Mouse (Mus musculus) embryonic facial prominence, embryonic 14.5 days (tissue): ENCODE data around the gene Cwc22. TPM values are rescaled to one million over a fixed set of nuclear protein-coding genes. Genes with fewer than 3 reads are reported as not detected.

Experiments used
- ATAC-seq: fragments of 200-750 bp; cut with Nextera tagmentation; 2 replicates; pipeline ENCODE4 v1.8.0; 2017; ENCODE audit warnings: low read depth, moderate number of reproducible peaks, moderate TSS enrichment
- DNase-seq: peaks from one replicate; pipeline ENCODE4 v3.0.0-alpha.2; 2015; ENCODE audit warnings: low spot score
- H3K27ac ChIP-seq: fragments of 300-500 bp; sonication (generic); replicated peaks from 2 replicates; pipeline ENCODE4 v1.5.1; 2014; ENCODE audit warnings: low read depth, mild to moderate bottlenecking, low read length, moderate library complexity
- H3K27me3 ChIP-seq: fragments of 300-500 bp; sonication (generic); replicated peaks from 2 replicates; pipeline ENCODE4 v1.6.1; 2014; ENCODE audit warnings: low read length; ENCODE audit not compliant: control insufficient read depth, insufficient read depth
- H3K36me3 ChIP-seq: fragments of 300-500 bp; sonication (generic); 2 replicates; pipeline ENCODE4 v1.6.1; 2014; ENCODE audit warnings: low read length, mixed read lengths; ENCODE audit not compliant: control insufficient read depth, insufficient read depth
- H3K4me1 ChIP-seq: fragments of 300-500 bp; sonication (generic); 2 replicates; pipeline ENCODE4 v1.6.1; 2014; ENCODE audit warnings: antibody characterized with exemption, low read length; ENCODE audit not compliant: control insufficient read depth, insufficient read depth
- H3K4me2 ChIP-seq: fragments of 300-500 bp; sonication (generic); 2 replicates; pipeline ENCODE4 v1.6.1; 2014; ENCODE audit warnings: low read depth, mild to moderate bottlenecking, low read length, moderate library complexity, mixed read lengths
- H3K4me3 ChIP-seq: fragments of 300-500 bp; sonication (generic); 2 replicates; pipeline ENCODE4 v1.5.1; 2014; ENCODE audit warnings: low read depth, mild to moderate bottlenecking, low read length
- H3K9ac ChIP-seq: fragments of 300-500 bp; sonication (generic); 2 replicates; pipeline ENCODE4 v1.6.1; 2014; ENCODE audit warnings: low read depth, mild to moderate bottlenecking, low read length, moderate library complexity, mixed read lengths
- H3K9me3 ChIP-seq: fragments of 300-500 bp; sonication (generic); 2 replicates; pipeline ENCODE4 v1.6.1; 2016; ENCODE audit warnings: low read length; ENCODE audit not compliant: control insufficient read depth
- WGBS: fragments of 180-500 bp; shearing (Covaris S2); extraction: QIAGEN DNeasy Blood & Tissue Kit; methylation state at CpG from one replicate; pipeline ENCODE4 v1.1.7; 2014; 5-methylcytosine and 5-hydroxymethylcytosine counted together
- polyA plus RNA-seq: library from polyadenylated mRNA; unstranded; fragments of >200 nt; fragmentation: Nextera tagmentation; extraction: Ambion mirVana; gene quantifications from 2 replicates; pipeline ENCODE4 v1.2.1, GENCODE M21; 2014

Cwc22 gene
- polyA plus RNA-seq, 1 experiment from 2014 or later: 26.6 TPM

DNA sequence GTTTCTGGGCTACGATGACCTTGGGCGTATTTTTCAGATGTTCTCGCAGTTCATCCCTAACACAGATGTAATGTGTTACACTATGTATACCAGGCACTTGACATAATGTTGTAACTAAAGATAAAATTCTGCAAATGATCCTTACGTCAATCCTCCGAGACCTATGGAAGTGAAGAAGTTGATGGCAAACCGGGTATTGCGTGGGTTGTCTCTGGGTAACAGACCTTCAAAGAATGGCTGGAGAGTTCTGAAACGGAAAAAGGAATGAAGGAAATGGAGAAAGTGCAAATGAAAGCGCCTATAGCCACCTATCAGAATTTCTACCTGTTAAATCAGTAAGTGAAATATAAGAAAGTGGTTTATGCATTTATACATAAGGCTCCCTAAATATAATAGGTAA, 42.2 kb downstream of the Cwc22 start:
- no peak for DNase-seq
- H3K27ac ChIP-seq: no peak overlapping the region
- H3K9ac ChIP-seq: no peak overlapping the region
- no peak overlapping the region for H3K4me3 ChIP-seq
- H3K4me1 ChIP-seq: no peaks in the 10 kb centered on the region
- 95% methylated on average over 9 of the region's 9 CpGs for WGBS
- H3K9me3 ChIP-seq: no peaks in the 10 kb centered on the region
- H3K36me3 ChIP-seq: peaks cover 74% of the 10 kb centered on the region
- no peak for ATAC-seq
- H3K27me3 ChIP-seq: no peaks in the 10 kb centered on the region
- H3K4me2 ChIP-seq: no peak overlapping the region

DNA sequence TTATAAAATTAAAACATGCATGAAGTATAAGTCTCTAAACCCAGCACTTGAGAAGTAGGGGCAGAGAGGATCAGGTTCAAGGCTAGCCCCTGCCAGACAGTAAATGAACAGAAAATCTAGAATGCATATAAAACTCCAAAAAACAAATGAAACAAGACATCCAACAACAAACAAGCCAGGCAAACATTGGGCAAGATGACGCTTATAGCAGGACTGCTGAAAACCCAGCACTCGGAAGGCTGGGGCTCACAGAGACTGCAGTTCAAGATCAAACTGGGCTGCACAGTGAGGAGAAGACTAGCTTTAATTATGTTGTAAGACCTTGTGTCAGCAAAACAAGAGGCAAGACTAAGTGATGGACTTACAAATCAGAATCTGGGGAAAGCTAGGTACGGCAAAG, 43.1 kb downstream of the Cwc22 start:
- no peak overlapping the region for H3K9ac ChIP-seq
- no peak overlapping the region for H3K4me2 ChIP-seq
- DNase-seq (no peak), ATAC-seq (no peak)
- no peaks in the 10 kb centered on the region for H3K27me3 ChIP-seq
- no peak overlapping the region for H3K27ac ChIP-seq
- H3K4me3 ChIP-seq: no peak overlapping the region
- WGBS: 97% methylated on average over 3 of the region's 3 CpGs
- no peaks in the 10 kb centered on the region for H3K4me1 ChIP-seq
- H3K9me3 ChIP-seq: no peaks in the 10 kb centered on the region
- peaks cover 83% of the 10 kb centered on the region for H3K36me3 ChIP-seq

- 90% methylated on average over 5 of the region's 5 CpGs for WGBS
- Histone ChIP-seq H3K27ac (no peak overlapping the region), H3K4me1 (no peaks in the 10 kb centered on the region), H3K4me3 (no peak overlapping the region), H3K4me2 (no peak overlapping the region), H3K36me3 (peaks cover 84% of the 10 kb centered on the region), H3K9me3 (no peaks in the 10 kb centered on the region), H3K9ac (no peak overlapping the region), H3K27me3 (no peaks in the 10 kb centered on the region)
- DNase-seq: no peak
- ATAC-seq: no peak
These were observed 44.9 kb downstream of the Cwc22 start for GRCm38 (mm10) chr2:77901269-77901668.

- Histone ChIP-seq H3K27me3 (no peaks in the 10 kb centered on the region), H3K27ac (no peak overlapping the region), H3K9me3 (no peaks in the 10 kb centered on the region), H3K4me1 (no peaks in the 10 kb centered on the region), H3K36me3 (peaks cover 85% of the 10 kb centered on the region), H3K4me2 (no peak overlapping the region), H3K9ac (no peak overlapping the region), H3K4me3 (no peak overlapping the region)
- ATAC-seq (no peak), DNase-seq (no peak)
- 96% methylated on average over 5 of the region's 5 CpGs for WGBS
These were observed 45.4 kb downstream of the Cwc22 start for GRCm38 (mm10) chr2:77900741-77901140.

GRCm38 (mm10) chr2:77900111-77900510, 46.1 kb downstream of the Cwc22 start:
- no peaks in the 10 kb centered on the region for H3K27me3 ChIP-seq

DNA sequence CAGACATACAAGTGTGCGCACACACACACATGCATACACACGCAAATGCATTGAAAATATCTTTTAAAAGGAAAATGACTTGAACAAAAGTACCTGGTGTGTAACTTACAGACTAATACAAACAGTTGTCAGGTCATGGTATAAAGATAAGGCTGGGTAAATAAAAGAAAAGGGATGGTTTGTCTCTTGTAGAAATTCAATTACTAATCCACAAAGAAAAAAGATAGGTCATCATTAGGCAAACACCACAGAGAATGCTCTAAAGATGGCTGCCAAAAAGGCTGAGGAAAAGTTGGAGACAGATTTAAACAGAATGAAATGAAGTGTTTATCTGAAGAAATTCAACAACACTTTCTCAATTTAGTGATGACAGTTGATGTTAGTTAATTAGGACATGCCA, 47.7 kb downstream of the Cwc22 start:
- 96% methylated on average over 2 of the region's 2 CpGs for WGBS
- Histone ChIP-seq H3K27ac (no peak overlapping the region), H3K4me1 (no peaks in the 10 kb centered on the region), H3K4me2 (no peak overlapping the region), H3K9ac (no peak overlapping the region), H3K36me3 (peaks cover 82% of the 10 kb centered on the region), H3K4me3 (no peak overlapping the region), H3K27me3 (no peaks in the 10 kb centered on the region), H3K9me3 (no peaks in the 10 kb centered on the region)
- DNase-seq (no peak), ATAC-seq (no peak)

More at GRCm38 (mm10) chr2:77900111-77900510, 46.1 kb downstream of the Cwc22 start:
- Histone ChIP-seq H3K9me3 (no peaks in the 10 kb centered on the region), H3K4me3 (no peak overlapping the region), H3K4me2 (no peak overlapping the region), H3K9ac (no peak overlapping the region), H3K4me1 (no peaks in the 10 kb centered on the region), H3K27ac (no peak overlapping the region), H3K36me3 (peaks cover 82% of the 10 kb centered on the region)
- ATAC-seq (no peak), DNase-seq (no peak)
- 93% methylated on average over 2 of the region's 2 CpGs for WGBS

DNA sequence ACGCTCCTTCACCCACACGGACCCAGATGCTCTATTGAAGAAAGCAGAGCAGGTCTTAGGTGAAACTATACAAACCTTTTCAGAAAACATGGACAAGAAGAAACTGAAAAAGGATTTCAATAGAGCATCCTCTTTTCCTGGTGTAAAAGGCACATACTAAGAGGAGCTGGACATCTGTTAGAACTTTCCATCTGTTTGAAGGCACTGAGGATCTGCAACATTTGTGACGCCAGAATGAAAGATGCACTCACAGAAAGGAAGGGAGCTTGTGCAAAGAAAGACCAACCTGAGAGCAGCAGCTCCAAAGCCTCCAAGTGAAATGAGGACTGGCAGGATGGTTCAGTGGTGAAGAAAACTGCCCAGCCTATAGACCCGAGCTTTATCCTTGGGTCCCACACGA, 48.2 kb downstream of the Cwc22 start:
- ATAC-seq: no peak
- Histone ChIP-seq H3K4me1 (no peaks in the 10 kb centered on the region), H3K36me3 (peaks cover 82% of the 10 kb centered on the region), H3K4me3 (no peak overlapping the region), H3K27me3 (no peaks in the 10 kb centered on the region), H3K4me2 (no peak overlapping the region), H3K9ac (no peak overlapping the region), H3K27ac (no peak overlapping the region), H3K9me3 (no peaks in the 10 kb centered on the region)
- 84% methylated on average over 5 of the region's 5 CpGs for WGBS
- no peak for DNase-seq

- Histone ChIP-seq H3K27me3 (no peaks in the 10 kb centered on the region), H3K4me1 (no peaks in the 10 kb centered on the region), H3K9me3 (no peaks in the 10 kb centered on the region), H3K36me3 (peaks cover 82% of the 10 kb centered on the region), H3K9ac (no peak overlapping the region), H3K4me3 (no peak overlapping the region), H3K4me2 (no peak overlapping the region), H3K27ac (no peak overlapping the region)
- 76% methylated on average over 3 of the region's 3 CpGs for WGBS
- no peak for ATAC-seq
- DNase-seq: no peak
These were observed 48.6 kb downstream of the Cwc22 start for GRCm38 (mm10) chr2:77897558-77897899.

- peaks cover 79% of the 10 kb centered on the region for H3K36me3 ChIP-seq
- H3K27me3 ChIP-seq: no peaks in the 10 kb centered on the region
- no peak overlapping the region for H3K27ac ChIP-seq
- H3K9ac ChIP-seq: no peak overlapping the region
- DNase-seq (no peak), ATAC-seq (no peak)
- H3K4me1 ChIP-seq: no peaks in the 10 kb centered on the region
- H3K4me2 ChIP-seq: no peak overlapping the region
- H3K4me3 ChIP-seq: no peak overlapping the region
- no peaks in the 10 kb centered on the region for H3K9me3 ChIP-seq
- 94% methylated on average over 12 of the region's 12 CpGs for WGBS
These were observed 49.2 kb downstream of the Cwc22 start for GRCm38 (mm10) chr2:77896843-77897557.
